Mouse (Mus musculus) testis, postnatal 10 days (tissue): ENCODE data around the gene Gm36176.
"Not testable (repeated sequence)": the region's sequence is repeated elsewhere in the genome, so short reads cannot be mapped to it uniquely, and the experiment has no call there.

Experiments
- DNase-seq: peaks from one replicate; pipeline ENCODE4 v3.0.0; 2021; ENCODE audit warnings: low spot score

Gene Gm36176

GRCm38 (mm10) chr10:77846503-77846902 is at the start of gene Gm36176:
Gene Gm36176, plus strand, starts transcription at chr10:77846803.
- DNase-seq, result no peak

GRCm38 (mm10) chr10:77797677-77798076 is 48.9 kb upstream of the Gm36176 start:
- DNase-seq, result no peak

GRCm38 (mm10) chr10:77798164-77798920 is 48.3 kb upstream of the Gm36176 start:
- DNase-seq, result not testable (repeated sequence)

- no peak for DNase-seq
Observed at GRCm38 (mm10) chr10:77798921-77799508, 47.6 kb upstream of the Gm36176 start, which contains the start of gene Gm19668. Gene Gm19668, minus strand, starts transcription at chr10:77799133.

- DNase-seq, result no peak
Observed at GRCm38 (mm10) chr10:77804095-77804494, 42.5 kb upstream of the Gm36176 start.

GRCm38 (mm10) chr10:77811743-77812142 is 34.9 kb upstream of the Gm36176 start, which contains the start of gene Gm9507:
Gene Gm9507, minus strand, starts transcription at chr10:77811843.
- DNase-seq, result no peak

DNA sequence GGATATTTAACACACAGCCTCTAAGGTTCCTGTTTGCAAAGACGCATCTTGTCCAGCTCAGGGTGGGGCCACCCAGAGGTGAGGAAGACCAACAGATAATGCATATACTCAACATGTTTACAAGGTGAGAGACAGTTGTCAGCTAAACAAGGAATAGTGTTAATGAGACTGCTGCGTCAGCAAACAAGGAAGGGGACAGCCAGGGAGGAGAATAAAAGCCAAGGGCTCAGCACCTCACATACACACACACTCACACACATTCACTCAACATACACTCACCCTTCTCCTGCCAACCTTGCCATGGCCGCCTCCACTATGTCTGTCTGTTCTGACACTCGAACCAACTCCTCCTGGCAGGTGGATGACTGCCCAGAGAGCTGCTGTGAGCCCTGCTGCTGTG is 32.2 kb upstream of the Gm36176 start, which contains the start of gene Gm2696:
Gene Gm2696, plus strand, starts transcription at position 301 of the 400 bp plus-strand sequence.
- DNase-seq, result no peak

DNA sequence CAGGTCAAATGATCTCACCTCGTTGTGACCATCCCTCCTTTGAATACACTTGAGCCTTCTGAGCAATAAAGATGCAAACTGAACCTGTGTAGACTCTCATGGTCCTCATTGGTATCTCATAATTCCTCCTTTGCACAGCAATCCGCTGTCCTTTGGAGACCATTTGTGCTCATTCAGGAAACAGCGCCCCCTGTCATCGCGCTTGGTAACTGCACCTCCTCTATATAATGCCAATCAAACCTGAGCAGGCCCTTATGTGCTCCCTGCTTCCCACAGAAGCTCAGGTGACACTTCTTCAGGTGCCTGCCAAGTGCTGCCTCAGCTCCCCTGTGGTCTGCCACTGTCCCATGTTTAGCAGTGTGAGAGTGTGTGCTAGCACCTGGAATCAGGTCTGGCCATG is 31.1 kb upstream of the Gm36176 start:
- peak; percentile 54 for DNase-seq

GRCm38 (mm10) chr10:77818523-77818922 is 28.1 kb upstream of the Gm36176 start:
- peak; percentile 3 for DNase-seq

GRCm38 (mm10) chr10:77819203-77819602 is 27.4 kb upstream of the Gm36176 start:
- DNase-seq, result no peak

DNA sequence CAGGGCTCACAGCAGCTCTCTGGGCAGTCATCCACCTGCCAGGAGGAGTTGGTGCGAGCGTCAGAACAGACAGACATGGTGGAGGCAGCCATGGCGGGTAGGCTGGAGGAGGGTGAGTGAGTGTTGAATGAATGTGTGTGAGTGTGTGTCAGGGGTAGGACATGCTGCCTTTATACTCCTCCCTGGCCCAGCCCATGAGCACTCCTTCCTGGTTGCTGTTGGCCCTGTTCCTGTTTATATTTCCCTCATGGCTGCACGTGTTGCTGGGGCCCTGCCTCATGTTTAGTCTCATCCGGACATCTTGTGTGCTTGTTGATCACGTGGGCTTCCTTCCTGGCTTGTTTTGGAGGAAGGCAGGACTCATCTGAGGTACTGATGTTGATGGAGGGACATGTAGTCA is 19.7 kb upstream of the Gm36176 start, which contains the start of gene Krtap10-4:
Gene Krtap10-4, minus strand, starts transcription at position 145 of the 400 bp plus-strand sequence.
- DNase-seq, result no peak

DNA sequence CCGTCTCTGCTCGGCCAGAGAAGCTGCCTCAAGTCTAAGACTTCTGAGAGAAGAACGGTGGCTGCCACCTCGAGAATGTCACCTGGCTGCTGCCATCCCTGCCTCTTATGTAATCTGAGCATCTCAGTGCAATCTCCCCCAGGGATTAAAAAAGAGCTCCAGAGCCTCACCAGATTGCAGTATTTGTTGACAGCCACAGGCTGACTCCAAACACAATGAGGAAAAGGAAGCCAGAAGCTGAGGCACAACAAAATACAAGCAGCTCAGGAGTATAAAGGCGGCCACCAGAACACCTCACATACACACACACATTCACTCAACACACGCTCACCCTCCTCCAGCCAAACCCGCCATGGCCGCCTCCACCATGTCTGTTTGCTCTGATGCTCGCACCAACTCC is 11.0 kb upstream of the Gm36176 start, which contains the start of gene Krtap10-10:
Gene Krtap10-10, plus strand, starts transcription at position 301 of the 400 bp plus-strand sequence.
- no peak for DNase-seq

- no peak for DNase-seq
Observed at GRCm38 (mm10) chr10:77839006-77839405, 7.6 kb upstream of the Gm36176 start.

DNA sequence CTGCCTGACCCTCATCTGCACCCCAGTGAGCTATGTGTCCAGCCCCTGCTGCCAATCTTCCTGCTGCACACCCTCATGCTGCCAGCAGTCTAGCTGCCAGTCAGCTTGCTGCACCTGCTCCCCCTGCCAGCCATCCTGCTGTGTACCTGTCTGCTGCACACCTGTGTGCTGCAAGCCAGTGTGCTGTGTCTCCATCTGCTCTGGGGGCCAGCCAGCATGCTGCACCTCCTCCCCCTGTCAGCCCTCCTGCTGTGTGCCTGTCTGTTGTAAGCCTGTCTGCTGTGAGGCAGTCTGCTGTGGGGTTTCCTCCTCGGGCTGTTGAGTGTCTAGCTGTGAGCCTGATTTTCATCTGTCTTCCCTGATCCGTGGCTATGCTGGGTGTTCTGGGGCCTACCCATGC is 358 bp downstream of the Gm36176 start:
- no peak for DNase-seq

- no peak for DNase-seq
Observed at GRCm38 (mm10) chr10:77847538-77847937, 935 bp downstream of the Gm36176 start.

- no peak for DNase-seq
Observed at GRCm38 (mm10) chr10:77852559-77852958, 6.0 kb downstream of the Gm36176 start, which contains the start of gene Gm10318. Gene Gm10318, plus strand, starts transcription at chr10:77852859.

DNA sequence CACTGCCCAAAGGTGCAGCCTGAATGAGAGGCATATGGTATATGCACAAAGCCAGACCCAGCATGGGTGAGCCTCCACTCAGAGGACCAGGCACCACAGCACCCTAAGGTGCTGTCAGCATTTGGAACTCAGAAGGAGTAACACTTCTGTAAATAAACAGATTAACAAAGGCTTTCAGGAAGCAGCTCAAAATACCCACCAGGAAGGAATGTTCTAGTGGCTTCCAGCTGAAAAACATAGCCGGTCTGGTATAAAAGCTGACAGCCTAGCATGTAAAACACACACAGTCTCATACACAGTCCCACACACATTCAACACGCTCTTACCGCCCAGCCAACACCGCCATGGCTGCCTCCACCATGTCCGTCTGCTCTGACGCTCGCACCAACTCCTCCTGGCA is 15.1 kb downstream of the Gm36176 start, which contains the start of gene Gm3285:
Gene Gm3285, plus strand, starts transcription at position 301 of the 400 bp plus-strand sequence.
- DNase-seq, result no peak

DNA sequence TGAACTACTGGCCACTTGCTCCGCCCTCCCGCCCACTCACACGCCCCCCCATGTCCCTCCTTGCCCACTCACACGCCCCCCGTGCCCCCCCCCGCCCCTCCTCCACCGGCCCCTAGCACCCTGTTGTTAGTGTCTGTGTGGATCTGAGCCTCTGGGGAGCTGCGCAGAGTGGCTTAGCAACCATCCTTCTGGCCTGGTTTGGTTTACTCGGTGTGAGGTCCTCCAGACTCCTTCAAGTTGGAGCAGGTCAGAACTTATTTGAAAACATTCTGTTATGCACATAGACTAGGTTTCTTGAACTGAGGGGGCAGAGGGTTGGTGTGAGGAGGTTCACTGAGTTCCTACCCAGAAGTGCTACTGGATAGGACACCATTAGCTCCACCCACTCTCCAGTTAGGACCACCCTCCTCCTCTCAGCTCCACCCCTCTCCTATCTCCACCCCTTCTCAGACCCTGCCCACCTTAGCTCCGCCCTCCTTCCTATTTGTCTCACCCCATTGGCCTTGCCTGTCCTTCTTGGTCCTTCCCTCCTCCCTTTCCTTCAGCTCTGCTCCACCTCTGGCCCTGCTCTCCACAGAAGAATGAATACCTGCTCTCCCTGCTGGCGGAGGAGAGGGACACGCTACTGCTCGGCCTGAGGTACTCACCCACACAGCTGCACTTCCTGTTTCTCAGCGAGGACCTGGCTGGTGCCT is 17.6 kb downstream of the Gm36176 start:
- DNase-seq, result peak; percentile 67

- DNase-seq, result no peak
Observed at GRCm38 (mm10) chr10:77864762-77865143, 18.1 kb downstream of the Gm36176 start.

- no peak for DNase-seq
Observed at GRCm38 (mm10) chr10:77867546-77867945, 20.9 kb downstream of the Gm36176 start.

DNA sequence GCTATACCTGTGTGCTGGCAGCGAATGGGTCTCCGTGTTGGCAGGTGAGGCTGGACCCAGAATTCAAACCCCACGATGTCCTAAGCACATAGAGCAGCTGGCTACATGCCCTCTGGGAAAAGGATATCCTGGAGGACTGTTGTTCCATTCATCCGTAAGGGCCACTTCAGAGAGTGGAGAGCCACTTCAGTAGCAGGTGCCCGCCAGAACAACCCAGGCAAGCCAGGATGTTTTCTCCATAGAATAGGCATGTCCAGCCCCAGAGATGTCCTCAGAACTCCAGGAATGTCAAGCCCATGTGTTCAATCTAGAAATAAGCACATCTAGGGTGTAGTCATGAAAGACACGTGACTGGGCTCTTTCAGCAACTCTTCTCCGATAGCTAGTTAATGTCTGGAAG is 23.0 kb downstream of the Gm36176 start:
- no peak for DNase-seq

GRCm38 (mm10) chr10:77878985-77879384 is 32.4 kb downstream of the Gm36176 start:
- no peak for DNase-seq
